Mouse (Mus musculus) ES-Bruce4 (cell line): ENCODE data around the gene Qprt. TPM values are rescaled to one million over a fixed set of nuclear protein-coding genes. Genes with fewer than 3 reads are reported as not detected.

Source experiments
- H3K27ac ChIP-seq: 2 replicates; pipeline ENCODE4 v1.5.1; 2012; ENCODE audit warnings: low read length, inconsistent platforms; ENCODE audit not compliant: insufficient read depth
- H3K27me3 ChIP-seq: 2 replicates; pipeline ENCODE4 v1.6.1; 2012; ENCODE audit warnings: mild to moderate bottlenecking, low read length, inconsistent platforms; ENCODE audit not compliant: control insufficient read depth, poor library complexity, insufficient read depth, severe bottlenecking
- H3K36me3 ChIP-seq: 2 replicates; pipeline ENCODE4 v1.6.1; 2012; ENCODE audit warnings: inconsistent platforms, mild to moderate bottlenecking, low read length, moderate library complexity; ENCODE audit not compliant: control insufficient read depth, poor library complexity, insufficient read depth, severe bottlenecking
- H3K4me1 ChIP-seq: one replicate; pipeline ENCODE4 v1.8.1; 2011; ENCODE audit warnings: low read length; ENCODE audit not compliant: control insufficient read depth, insufficient read depth
- H3K4me3 ChIP-seq: 2 replicates; pipeline ENCODE4 v1.5.1; 2011; ENCODE audit warnings: low read depth, mild to moderate bottlenecking, low read length
- H3K9ac ChIP-seq: 2 replicates; pipeline ENCODE4 v1.6.1; 2012; ENCODE audit warnings: low read depth, mild to moderate bottlenecking, inconsistent platforms; ENCODE audit not compliant: poor library complexity, severe bottlenecking
- H3K9me3 ChIP-seq: replicated peaks from 2 replicates; pipeline ENCODE4 v1.6.1; 2012; ENCODE audit warnings: mild to moderate bottlenecking, low read length, inconsistent platforms; ENCODE audit not compliant: control insufficient read depth, poor library complexity, insufficient read depth, severe bottlenecking
- CTCF ChIP-seq: IDR thresholded peaks from one replicate; pipeline ENCODE4 v1.8.1; 2011; ENCODE audit warnings: low read depth, low read length
- EP300 ChIP-seq: IDR thresholded peaks from 2 replicates; pipeline ENCODE4 v1.6.1; 2011; ENCODE audit warnings: low read depth, low read length; ENCODE audit not compliant: insufficient read depth
- POLR2A ChIP-seq: IDR thresholded peaks from one replicate; pipeline ENCODE4 v1.8.1; 2011; ENCODE audit warnings: low read length; ENCODE audit not compliant: insufficient read depth
- polyA plus RNA-seq: library from polyadenylated mRNA; stranded (reverse); fragments of >200 nt; gene quantifications from 2 replicates; pipeline ENCODE4 v1.2.4, GENCODE M21; 2011; ENCODE audit warnings: low read depth; ENCODE audit not compliant: missing spikeins, insufficient read depth, insufficient read length

The Qprt gene
- polyA plus RNA-seq, result 8.6 and 9.3 TPM in 2 replicates

DNA sequence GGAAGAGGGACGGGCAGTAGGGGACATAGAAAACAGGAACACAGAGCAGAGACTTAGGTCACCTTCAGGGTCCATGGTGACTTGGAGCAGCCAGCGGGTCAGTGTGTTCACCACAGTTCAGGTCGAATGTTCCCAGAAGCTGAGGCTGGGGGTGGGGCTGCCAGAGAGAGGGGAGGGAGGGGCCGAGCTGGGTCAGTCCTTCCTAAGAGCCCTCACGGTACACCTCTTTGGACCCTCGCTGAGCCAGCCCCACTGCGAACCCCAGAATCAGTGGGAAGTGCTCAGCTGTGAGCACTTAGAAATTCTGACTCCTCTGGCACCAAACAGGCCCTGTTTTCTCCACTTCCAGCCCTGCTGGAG, at the start of gene Qprt:
TSS of gene Qprt (minus strand) at position 316 of the 360 bp plus-strand sequence.
- TF ChIP-seq CTCF, result no peak
- TF ChIP-seq POLR2A, result no peak
- Histone ChIP-seq H3K9me3 (no peaks in the 10 kb centered on the region), H3K9ac (peak within 1 kb of the TSS; percentile 50), H3K27ac (peak within 1 kb of the TSS; percentile 12), H3K4me1 (peaks cover 12% of the 10 kb centered on the region), H3K27me3 (no peaks in the 10 kb centered on the region), H3K4me3 (peak within 1 kb of the TSS; percentile 55), H3K36me3 (no peaks in the 10 kb centered on the region)

GRCm38 (mm10) chr7:127166501-127166900, 44.5 kb upstream of the Qprt start:
- Histone ChIP-seq H3K4me1 (no peaks in the 10 kb centered on the region), H3K9ac (no peak overlapping the region), H3K9me3 (no peaks in the 10 kb centered on the region), H3K27ac (no peak overlapping the region), H3K4me3 (no peak overlapping the region), H3K36me3 (no peaks in the 10 kb centered on the region), H3K27me3 (no peaks in the 10 kb centered on the region)
- TF ChIP-seq CTCF (no peak), POLR2A (no peak), EP300 (no peak)

- no peaks in the 10 kb centered on the region for H3K4me1 ChIP-seq
- H3K27ac ChIP-seq, result no peak overlapping the region
- no peak overlapping the region for H3K4me3 ChIP-seq
- H3K27me3 ChIP-seq, result no peaks in the 10 kb centered on the region
- H3K36me3 ChIP-seq, result no peaks in the 10 kb centered on the region
- TF ChIP-seq CTCF (no peak), EP300 (no peak), POLR2A (no peak)
- H3K9ac ChIP-seq, result no peak overlapping the region
- H3K9me3 ChIP-seq, result no peaks in the 10 kb centered on the region
Measured at GRCm38 (mm10) chr7:127165607-127166493, 43.8 kb upstream of the Qprt start.

- no peaks in the 10 kb centered on the region for H3K9me3 ChIP-seq
- H3K27ac ChIP-seq, result no peak overlapping the region
- H3K4me1 ChIP-seq, result no peaks in the 10 kb centered on the region
- no peaks in the 10 kb centered on the region for H3K36me3 ChIP-seq
- no peaks in the 10 kb centered on the region for H3K27me3 ChIP-seq
- no peak overlapping the region for H3K4me3 ChIP-seq
- TF ChIP-seq CTCF (no peak), POLR2A (no peak), EP300 (no peak)
- no peak overlapping the region for H3K9ac ChIP-seq
Measured at GRCm38 (mm10) chr7:127164002-127164401, 42.0 kb upstream of the Qprt start.

DNA sequence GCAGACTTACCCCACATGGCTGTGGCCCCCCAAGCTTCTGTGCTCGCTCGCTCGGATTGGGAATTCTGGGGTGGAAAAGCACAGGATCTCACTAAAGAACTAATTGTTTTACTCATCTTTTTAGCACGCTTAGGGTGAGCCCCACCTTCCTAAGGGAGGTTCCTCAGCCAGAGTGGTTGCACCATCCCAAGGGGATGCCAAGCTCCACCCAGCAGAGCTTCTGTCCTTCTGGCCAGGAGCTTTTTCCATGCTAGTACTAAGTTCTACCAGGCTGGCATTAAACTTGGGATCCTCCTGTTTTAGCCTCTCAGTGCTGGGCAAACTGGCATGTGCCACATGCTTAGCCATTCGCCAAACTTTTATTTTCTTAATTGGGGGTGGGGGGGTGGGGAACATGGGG, 40.5 kb upstream of the Qprt start:
- H3K9me3 ChIP-seq, result no peaks in the 10 kb centered on the region
- H3K9ac ChIP-seq, result no peak overlapping the region
- H3K4me3 ChIP-seq, result no peak overlapping the region
- H3K27ac ChIP-seq, result no peak overlapping the region
- no peaks in the 10 kb centered on the region for H3K4me1 ChIP-seq
- TF ChIP-seq CTCF, result no peak
- TF ChIP-seq POLR2A, result no peak
- TF ChIP-seq EP300, result no peak
- H3K36me3 ChIP-seq, result no peaks in the 10 kb centered on the region
- H3K27me3 ChIP-seq, result no peaks in the 10 kb centered on the region

DNA sequence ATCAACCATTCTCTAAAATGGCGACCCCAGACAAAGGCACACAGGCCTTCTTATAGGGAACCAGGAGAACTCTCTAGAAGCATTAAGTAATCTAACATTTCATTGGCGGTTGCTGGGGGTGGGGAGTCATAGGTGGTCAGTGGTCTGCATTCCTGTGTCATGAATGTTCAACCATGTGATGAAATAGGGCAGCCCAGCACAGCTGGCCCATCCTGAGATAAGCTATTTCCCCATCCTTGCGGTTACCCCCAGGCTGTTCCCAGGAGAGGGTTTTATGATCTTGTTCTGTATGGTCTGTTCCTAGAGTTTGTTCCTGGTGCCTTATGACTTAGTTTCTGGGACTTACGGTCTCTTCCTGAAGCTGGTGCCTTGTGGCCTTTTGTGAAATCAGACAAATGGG, 35.5 kb upstream of the Qprt start:
- no peaks in the 10 kb centered on the region for H3K4me1 ChIP-seq
- H3K4me3 ChIP-seq, result no peak overlapping the region
- no peak overlapping the region for H3K27ac ChIP-seq
- H3K36me3 ChIP-seq, result no peaks in the 10 kb centered on the region
- H3K27me3 ChIP-seq, result no peaks in the 10 kb centered on the region
- H3K9me3 ChIP-seq, result no peaks in the 10 kb centered on the region
- H3K9ac ChIP-seq, result no peak overlapping the region
- TF ChIP-seq EP300 (no peak), CTCF (no peak), POLR2A (no peak)
